Mouse (Mus musculus) cerebellum, adult 2 months (tissue): ENCODE measurements around the gene AC124502.3.

Experiments
- CTCF ChIP-seq: fragments of 200-500 bp; IDR thresholded peaks from 2 replicates; pipeline ENCODE4 v1.5.1; 2011; ENCODE audit warnings: low read depth, mild to moderate bottlenecking, control low read depth, low read length, moderate library complexity, borderline replicate concordance; ENCODE audit not compliant: insufficient read depth
- POLR2A ChIP-seq: fragments of 200-500 bp; IDR thresholded peaks from 2 replicates; pipeline ENCODE4 v1.6.1; 2011; ENCODE audit warnings: low read length, control low read depth, borderline replicate concordance; ENCODE audit not compliant: insufficient read depth

DNA sequence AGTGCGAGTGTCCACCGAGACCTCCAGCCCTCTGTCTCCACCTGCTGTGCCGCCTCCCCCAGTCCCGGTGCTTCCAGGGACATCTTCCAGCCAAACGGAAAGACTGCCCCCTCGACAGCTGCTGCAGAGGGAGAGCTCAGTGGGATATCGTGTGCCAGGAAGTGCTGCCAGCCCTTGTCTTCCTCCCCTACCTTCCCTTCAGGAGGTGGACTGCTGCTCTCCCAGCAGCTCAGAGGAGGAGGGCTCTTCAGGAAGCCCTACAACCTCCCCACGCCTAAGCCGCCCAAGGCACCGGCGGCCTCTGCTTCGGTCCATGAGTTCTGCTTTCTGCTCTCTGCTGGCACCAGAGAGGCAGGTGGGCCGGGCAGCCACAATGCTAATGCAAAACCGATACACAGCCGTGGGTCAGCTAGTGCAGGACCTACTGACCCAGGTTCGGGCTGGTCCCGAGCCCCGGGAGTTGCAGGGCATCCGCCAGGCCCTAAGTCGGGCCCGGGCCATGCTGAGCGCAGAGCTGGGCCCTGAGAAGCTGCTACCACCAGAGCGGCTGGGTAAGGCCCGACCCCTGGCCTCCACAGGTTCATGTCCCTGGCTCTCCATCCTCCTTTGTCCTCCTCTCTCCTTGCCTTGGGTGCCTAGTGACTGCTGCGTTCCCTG, 13.6 kb downstream of the AC124502.3 start:
- no peak for TF ChIP-seq CTCF
- no peak for TF ChIP-seq POLR2A
